Mouse (Mus musculus) heart, postnatal 0 days (tissue): ENCODE results near the gene Rnaseh2c.

Experiments
- CTCF ChIP-seq: IDR thresholded peaks from 2 replicates; pipeline ENCODE4 v1.5.1; 2016; ENCODE audit warnings: antibody characterized with exemption, control low read depth, low read depth
- EP300 ChIP-seq: IDR thresholded peaks from 2 replicates; pipeline ENCODE4 v1.6.1; 2016; ENCODE audit warnings: antibody characterized with exemption, low read depth

DNA sequence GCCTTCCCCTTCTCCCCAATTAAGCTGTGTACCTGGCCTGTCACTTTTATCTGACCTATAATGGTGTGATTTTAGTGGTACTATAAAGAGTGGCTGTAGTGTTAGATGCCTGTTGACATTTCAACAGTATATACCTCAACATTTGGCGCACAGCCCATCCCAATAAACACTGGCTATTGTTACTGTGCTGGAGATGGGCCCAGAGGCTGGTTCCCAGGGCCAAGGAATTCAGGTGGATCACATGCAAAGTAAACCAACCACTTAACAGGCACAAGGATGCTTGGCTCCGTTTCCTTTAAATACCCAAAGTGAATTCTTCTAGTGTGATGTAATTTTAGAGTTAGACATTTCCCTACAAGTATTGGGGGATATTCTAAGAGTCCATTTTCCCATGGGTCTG lies 13.3 kb downstream of the Rnaseh2c start:
- TF ChIP-seq EP300 (no peak), CTCF (no peak)
